Mouse (Mus musculus) CH12.LX (cell line): ENCODE data around the gene Ubash3b. TPM values are rescaled to one million over a fixed set of nuclear protein-coding genes. Genes with fewer than 3 reads are reported as not detected.

Experiments
- DNase-seq: peaks from one replicate; pipeline ENCODE4 v3.0.0-alpha.2; 2013; ENCODE audit errors: extremely low read depth
- H3K27ac ChIP-seq: 2 replicates; pipeline ENCODE4 v1.5.1; 2012; ENCODE audit warnings: low read depth, mild to moderate bottlenecking, control low read depth, moderate library complexity; ENCODE audit not compliant: insufficient read depth
- H3K27me3 ChIP-seq: replicated peaks from 2 replicates; pipeline ENCODE3; 2012; ENCODE audit warnings: inconsistent platforms
- H3K36me3 ChIP-seq, 2 experiments: replicated peaks in 1 of 2; 2 replicates each; pipeline versions ENCODE3 to v1.6.1; 2012; ENCODE audit warnings: inconsistent platforms in 1 of 2, low read length in 1 of 2, mild to moderate bottlenecking in 1 of 2, mixed read lengths in 1 of 2, moderate library complexity in 1 of 2; ENCODE audit not compliant: control insufficient read depth in 1 of 2, insufficient read depth in 1 of 2
- H3K4me1 ChIP-seq, 2 experiments: 2 replicates each; pipeline ENCODE4 v1.6.1; 2012; ENCODE audit warnings: inconsistent platforms in 1 of 2, moderate library complexity in 1 of 2; ENCODE audit not compliant: insufficient read depth in 2 of 2, control insufficient read depth in 1 of 2
- H3K4me2 ChIP-seq: 2 replicates; pipeline ENCODE4 v1.6.1; 2012; ENCODE audit warnings: low read depth, mild to moderate bottlenecking, control low read depth; ENCODE audit not compliant: poor library complexity, insufficient read depth, severe bottlenecking
- H3K4me3 ChIP-seq, 3 experiments: fragments of 150-350 bp in 1 of 3; sonication (generic) in 1 of 3; replicated peaks in 1 of 3; 2 replicates each; pipeline versions ENCODE3 to v1.5.1; 2011 to 2012; ENCODE audit warnings: low read depth in 2 of 3, low read length in 2 of 3, mild to moderate bottlenecking in 2 of 3, moderate library complexity in 2 of 3, control low read depth in 1 of 3, improper control_type of control experiment in 1 of 3, inconsistent platforms in 1 of 3, mixed read lengths in 1 of 3; ENCODE audit not compliant: poor library complexity in 1 of 3
- H3K79me2 ChIP-seq: replicated peaks from 2 replicates; pipeline ENCODE4 v1.6.1; 2012; ENCODE audit warnings: mild to moderate bottlenecking, moderate library complexity; ENCODE audit not compliant: control insufficient read depth, poor library complexity, insufficient read depth, severe bottlenecking; ENCODE audit errors: extremely low read depth
- H3K9ac ChIP-seq: 2 replicates; pipeline ENCODE4 v1.6.1; 2012; ENCODE audit warnings: low read depth, mild to moderate bottlenecking, control low read depth, moderate library complexity; ENCODE audit not compliant: insufficient read depth
- H3K9me3 ChIP-seq: replicated peaks from 2 replicates; pipeline ENCODE3; 2012; ENCODE audit warnings: low read length, inconsistent platforms, mixed read lengths
- BHLHE40 ChIP-seq: IDR thresholded peaks from 2 replicates; pipeline ENCODE4 v1.6.1; 2011; ENCODE audit warnings: mild to moderate bottlenecking, low read depth, low read length, improper control_type of control experiment
- CHD2 ChIP-seq: IDR thresholded peaks from 2 replicates; pipeline ENCODE4 v1.6.1; 2011; ENCODE audit warnings: low read length, improper control_type of control experiment
- CTCF ChIP-seq, 2 experiments: IDR thresholded peaks in 1 of 2; conservative IDR thresholded peaks in 1 of 2; 2 replicates each; pipeline ENCODE4 v1.5.1; 2011 to 2012; ENCODE audit warnings: low read depth in 2 of 2, low read length in 2 of 2, improper control_type of control experiment in 1 of 2, inconsistent platforms in 1 of 2, mild to moderate bottlenecking in 1 of 2, moderate library complexity in 1 of 2
- E2F4 ChIP-seq: IDR thresholded peaks from 2 replicates; pipeline ENCODE4 v1.6.1; 2011; ENCODE audit warnings: low read depth, low read length, improper control_type of control experiment; ENCODE audit not compliant: insufficient replicate concordance
- ELF1 ChIP-seq: IDR thresholded peaks from 2 replicates; pipeline ENCODE4 v1.6.1; 2014; ENCODE audit warnings: low read depth, mild to moderate bottlenecking, inconsistent platforms, low read length, improper control_type of control experiment
- IRF4 ChIP-seq: IDR thresholded peaks from 2 replicates; pipeline ENCODE4 v1.6.1; 2014; ENCODE audit warnings: low read depth, mild to moderate bottlenecking, inconsistent platforms, low read length, improper control_type of control experiment
- JUN ChIP-seq: IDR thresholded peaks from 2 replicates; pipeline ENCODE4 v1.6.1; 2011; ENCODE audit warnings: low read depth, mild to moderate bottlenecking, low read length, improper control_type of control experiment, moderate library complexity; ENCODE audit not compliant: insufficient read depth
- JUND ChIP-seq: conservative IDR thresholded peaks from 2 replicates; pipeline ENCODE4 v1.6.1; 2011; ENCODE audit warnings: low read depth, low read length, improper control_type of control experiment
- KAT2A ChIP-seq: IDR thresholded peaks from 2 replicates; pipeline ENCODE4 v1.6.1; 2012; ENCODE audit warnings: low read length, improper control_type of control experiment, inconsistent platforms; ENCODE audit not compliant: insufficient replicate concordance
- MAFK ChIP-seq: IDR thresholded peaks from 2 replicates; pipeline ENCODE4 v1.6.1; 2011; ENCODE audit warnings: low read length, improper control_type of control experiment; ENCODE audit not compliant: insufficient replicate concordance
- MAX ChIP-seq: IDR thresholded peaks from 2 replicates; pipeline ENCODE4 v1.6.1; 2011; ENCODE audit warnings: low read length, improper control_type of control experiment
- MEF2A ChIP-seq: IDR thresholded peaks from 2 replicates; pipeline ENCODE4 v1.6.1; 2014; ENCODE audit warnings: low read depth, mild to moderate bottlenecking, inconsistent platforms, low read length, improper control_type of control experiment, borderline replicate concordance
- MXI1 ChIP-seq: IDR thresholded peaks from 2 replicates; pipeline ENCODE4 v1.6.1; 2011; ENCODE audit warnings: mild to moderate bottlenecking, low read depth, low read length, improper control_type of control experiment
- MYC ChIP-seq: IDR thresholded peaks from 2 replicates; pipeline ENCODE4 v1.6.1; 2011; ENCODE audit warnings: low read depth, mild to moderate bottlenecking, improper control_type of control experiment, low read length
- NELFE ChIP-seq: IDR thresholded peaks from 2 replicates; pipeline ENCODE4 v1.6.1; 2011; ENCODE audit warnings: low read depth, low read length, improper control_type of control experiment
- NRF1 ChIP-seq: IDR thresholded peaks from 2 replicates; pipeline ENCODE4 v1.6.1; 2014; ENCODE audit warnings: low read depth, mild to moderate bottlenecking, inconsistent platforms, low read length, improper control_type of control experiment, moderate library complexity
- PAX5 ChIP-seq: IDR thresholded peaks from 2 replicates; pipeline ENCODE4 v1.6.1; 2012; ENCODE audit warnings: low read length, inconsistent platforms, mixed read lengths
- RAD21 ChIP-seq: IDR thresholded peaks from 2 replicates; pipeline ENCODE4 v1.6.1; 2011; ENCODE audit warnings: low read depth, mild to moderate bottlenecking, low read length, improper control_type of control experiment, moderate library complexity
- RCOR1 ChIP-seq: conservative IDR thresholded peaks from 2 replicates; pipeline ENCODE4 v1.6.1; 2012; ENCODE audit warnings: low read depth, mild to moderate bottlenecking, inconsistent platforms, low read length, improper control_type of control experiment
- SMC3 ChIP-seq: IDR thresholded peaks from 2 replicates; pipeline ENCODE4 v1.6.1; 2011; ENCODE audit warnings: low read depth, low read length, improper control_type of control experiment
- UBTF ChIP-seq: IDR thresholded peaks from 2 replicates; pipeline ENCODE4 v1.6.1; 2012; ENCODE audit warnings: low read depth, mild to moderate bottlenecking, inconsistent platforms, low read length, improper control_type of control experiment, moderate library complexity
- USF1 ChIP-seq: IDR thresholded peaks from 2 replicates; pipeline ENCODE4 v1.6.1; 2014; ENCODE audit warnings: low read depth, mild to moderate bottlenecking, inconsistent platforms, low read length, improper control_type of control experiment
- dilution Hi-C: fragments of 300-500 bp; cut with MboI; formaldehyde crosslinking; loops from 2 replicates; pipeline ENCODE4 v1.14.3; 2020; ENCODE audit warnings: low sequenced_read_pairs; ENCODE audit not compliant: extremely low pct_unique_long_range_greater_than_20kb, extremely low pct_ligation_motif_present
- in situ Hi-C: fragments of 300-500 bp; cut with MboI; formaldehyde crosslinking; loops from 3 replicates; pipeline ENCODE4 v1.14.3; 2019; ENCODE audit warnings: low sequenced_read_pairs, low pct_ligation_motif_present, low pct_unique_long_range_greater_than_20kb, mixed read lengths
- polyA plus RNA-seq: library from polyadenylated mRNA; unstranded; fragments of >175 nt; gene quantifications from 2 replicates; pipeline ENCODE4 v1.2.1, GENCODE M21; 2012; ENCODE audit warnings: low read depth; ENCODE audit not compliant: insufficient read length
- total RNA-seq, 2 experiments: library from RNA; depleted of rRNA; stranded (reverse); fragments of 300-350 nt in 1 of 2; fragments of >200 nt in 1 of 2; gene quantifications; 2 replicates each; pipeline ENCODE4 v1.2.3; 2012 to 2014

The Ubash3b gene
- total and polyA plus RNA-seq, 3 experiments, result 2.8 to 4.6 (median 4.2) TPM

GRCm38 (mm10) chr9:40983758-40984157 lies 177.7 kb downstream of the Ubash3b start:
- Histone ChIP-seq H3K36me3 (no peaks in the 10 kb centered on the region), H3K27ac (no peak overlapping the region), H3K4me3 (no peak overlapping the region), H3K79me2 (no peaks in the 10 kb centered on the region)
- no peak for TF ChIP-seq UBTF
- TF ChIP-seq MEF2A, result no peak
- TF ChIP-seq MXI1, result no peak
- no peak for TF ChIP-seq RCOR1
- TF ChIP-seq USF1, result no peak
- TF ChIP-seq PAX5, result no peak
- no peak for TF ChIP-seq NRF1
- TF ChIP-seq ELF1, result no peak
- no peak for TF ChIP-seq E2F4
- no peak for TF ChIP-seq NELFE
- no peak for TF ChIP-seq MYC
- no peak for TF ChIP-seq JUND
- no peak for TF ChIP-seq CHD2
- no peak for TF ChIP-seq MAX
- no peak for TF ChIP-seq KAT2A
- TF ChIP-seq JUN, result no peak
- no peak for TF ChIP-seq SMC3
- TF ChIP-seq, all 38 proteins: peak for 0
- Histone ChIP-seq H3K9me3 (no peaks in the 10 kb centered on the region), H3K9ac (no peak overlapping the region), H3K4me2 (no peak overlapping the region), H3K4me1 (no peaks in the 10 kb centered on the region), H3K27me3 (no peaks in the 10 kb centered on the region)
- no peak for DNase-seq
- in situ Hi-C loops (loop anchor here (25.0 kb wide), 3 partner anchors 171 to 954 kb away; partner anchors contain the start of gene Hspa8), dilution Hi-C loops (no loop called here)

- Histone ChIP-seq H3K4me2 (no peak overlapping the region), H3K36me3 (no peaks in the 10 kb centered on the region), H3K79me2 (no peaks in the 10 kb centered on the region), H3K9me3 (no peaks in the 10 kb centered on the region), H3K27me3 (no peaks in the 10 kb centered on the region), H3K9ac (no peak overlapping the region), H3K4me3 (no peak overlapping the region), H3K4me1 (no peaks in the 10 kb centered on the region), H3K27ac (no peak overlapping the region)
- DNase-seq, result no peak
- in situ Hi-C loops, result loop anchor here (25.0 kb wide), 3 partner anchors 170 to 955 kb away; partner anchors contain the start of gene Hspa8
- no peak for TF ChIP-seq IRF4
- peak; percentile 16 for TF ChIP-seq RAD21
- peak; percentile 33 for TF ChIP-seq SMC3
- no peak for TF ChIP-seq UBTF
- TF ChIP-seq BHLHE40, result no peak
- TF ChIP-seq CTCF (conservative IDR thresholded peaks at IDR 0.05 in 1 of 2, IDR thresholded peaks at IDR 0.05 in 1 of 2; ENCODE audit: low read depth in 2 of 2, low read length in 2 of 2), result peak in 1 of 2 experiments; percentile 56; a peak in 2 of 4 replicates
- no peak for TF ChIP-seq MAX
- TF ChIP-seq MAFK, result no peak
- dilution Hi-C loops, result no loop called here
These were observed 179.0 kb downstream of the Ubash3b start for GRCm38 (mm10) chr9:40982480-40982879.
